Mouse (Mus musculus): ENCODE measurements at regions not wholly inside any gene's neighbourhood (a gene's known extent, or its start where the extent isn't known, plus 50 kb on each side); places are given as distances from the start of the nearest gene placed in this dataset.

GRCm38 (mm10) chr15:19667380-19667779 lies 781.7 kb upstream of the Cdh12 start:
- H3K36me3 ChIP-seq (replicated peaks in 1 of 2; ENCODE audit: control insufficient read depth in 1 of 2, insufficient read depth in 1 of 2, low read length in 1 of 2) = no peaks in the 10 kb centered on the region
- no peaks in the 10 kb centered on the region for H3K27me3 ChIP-seq (replicated peaks)
- in situ Hi-C loops (cut with MboI; ENCODE audit: low pct_ligation_motif_present, low pct_unique_long_range_greater_than_20kb, low sequenced_read_pairs) = no loop called here
- H3K9ac ChIP-seq (ENCODE audit: insufficient read depth, low read depth) = no peak overlapping the region
- no peak overlapping the region for H3K4me2 ChIP-seq (ENCODE audit: insufficient read depth, low read depth, poor library complexity, severe bottlenecking)
- H3K4me3 ChIP-seq (replicated peaks in 1 of 3; ENCODE audit: low read depth in 2 of 3, low read length in 2 of 3, poor library complexity in 1 of 3) = no peak overlapping the region
- dilution Hi-C loops (cut with MboI; ENCODE audit: extremely low pct_ligation_motif_present, extremely low pct_unique_long_range_greater_than_20kb, low sequenced_read_pairs) = no loop called here
- no peak for DNase-seq (ENCODE audit: extremely low read depth)
- H3K4me1 ChIP-seq (ENCODE audit: control insufficient read depth in 1 of 2, insufficient read depth in 2 of 2) = no peaks in the 10 kb centered on the region
- H3K79me2 ChIP-seq (replicated peaks; ENCODE audit: control insufficient read depth, extremely low read depth, insufficient read depth, poor library complexity, severe bottlenecking) = no peaks in the 10 kb centered on the region
- no peak overlapping the region for H3K27ac ChIP-seq (ENCODE audit: insufficient read depth, low read depth)
- TF ChIP-seq CTCF (conservative IDR thresholded peaks at IDR 0.05 in 1 of 2, IDR thresholded peaks at IDR 0.05 in 1 of 2; ENCODE audit: low read depth in 2 of 2, low read length in 2 of 2) = no peak
- TF ChIP-seq TBP (conservative IDR thresholded peaks at IDR 0.05; ENCODE audit: low read depth, low read length) = no peak
- no peak for TF ChIP-seq RCOR1 (conservative IDR thresholded peaks at IDR 0.05; ENCODE audit: low read depth, low read length)
- TF ChIP-seq MAX (IDR thresholded peaks at IDR 0.05; ENCODE audit: low read length) = no peak
- no peak for TF ChIP-seq MAFK (IDR thresholded peaks at IDR 0.05; ENCODE audit: insufficient replicate concordance, low read length)
- no peak for TF ChIP-seq ETS1 (conservative IDR thresholded peaks at IDR 0.05; ENCODE audit: low read depth, low read length)
- no peak for TF ChIP-seq SMC3 (IDR thresholded peaks at IDR 0.05; ENCODE audit: low read depth, low read length)
- TF ChIP-seq UBTF (IDR thresholded peaks at IDR 0.05; ENCODE audit: low read depth, low read length) = no peak
- TF ChIP-seq IRF4 (IDR thresholded peaks at IDR 0.05; ENCODE audit: low read depth, low read length) = no peak
- TF ChIP-seq ZC3H11A (IDR thresholded peaks at IDR 0.05; ENCODE audit: low read depth, low read length) = no peak
- peaks cover 44% of the 10 kb centered on the region for H3K9me3 ChIP-seq (replicated peaks; ENCODE audit: low read length)

GRCm38 (mm10) chr15:19675545-19675944 lies 773.5 kb upstream of the Cdh12 start:
- Histone ChIP-seq H3K36me3 (replicated peaks in 1 of 2; ENCODE audit: control insufficient read depth in 1 of 2, insufficient read depth in 1 of 2, low read length in 1 of 2) (no peaks in the 10 kb centered on the region), H3K9me3 (replicated peaks; ENCODE audit: low read length) (peaks cover 18% of the 10 kb centered on the region), H3K27me3 (replicated peaks) (no peaks in the 10 kb centered on the region), H3K79me2 (replicated peaks; ENCODE audit: control insufficient read depth, extremely low read depth, insufficient read depth, poor library complexity, severe bottlenecking) (no peaks in the 10 kb centered on the region), H3K4me2 (ENCODE audit: insufficient read depth, low read depth, poor library complexity, severe bottlenecking) (no peak overlapping the region), H3K27ac (ENCODE audit: insufficient read depth, low read depth) (no peak overlapping the region), H3K4me3 (replicated peaks in 1 of 3; ENCODE audit: low read depth in 2 of 3, low read length in 2 of 3, poor library complexity in 1 of 3) (no peak overlapping the region), H3K9ac (ENCODE audit: insufficient read depth, low read depth) (no peak overlapping the region), H3K4me1 (ENCODE audit: control insufficient read depth in 1 of 2, insufficient read depth in 2 of 2) (no peaks in the 10 kb centered on the region)
- no peak for TF ChIP-seq POLR2A (IDR thresholded peaks at IDR 0.05; ENCODE audit: low read depth, low read length)
- no peak for TF ChIP-seq CHD1 (IDR thresholded peaks at IDR 0.05; ENCODE audit: low read depth, low read length)
- TF ChIP-seq ZC3H11A (IDR thresholded peaks at IDR 0.05; ENCODE audit: low read depth, low read length) = no peak
- TF ChIP-seq E2F4 (IDR thresholded peaks at IDR 0.05; ENCODE audit: insufficient replicate concordance, low read depth, low read length) = no peak
- no peak for TF ChIP-seq GABPA (IDR thresholded peaks at IDR 0.05; ENCODE audit: insufficient replicate concordance, low read depth, low read length)
- no peak for TF ChIP-seq MAFK (IDR thresholded peaks at IDR 0.05; ENCODE audit: insufficient replicate concordance, low read length)
- TF ChIP-seq HCFC1 (IDR thresholded peaks at IDR 0.05; ENCODE audit: low read depth, low read length) = no peak
- TF ChIP-seq RAD21 (IDR thresholded peaks at IDR 0.05; ENCODE audit: low read depth, low read length) = no peak
- no peak for TF ChIP-seq KAT2A (IDR thresholded peaks at IDR 0.05; ENCODE audit: insufficient replicate concordance, low read length)
- TF ChIP-seq ZKSCAN1 (IDR thresholded peaks at IDR 0.05; ENCODE audit: borderline replicate concordance, low read depth, low read length) = no peak
- TF ChIP-seq PAX5 (IDR thresholded peaks at IDR 0.05; ENCODE audit: low read length) = no peak
- DNase-seq (ENCODE audit: extremely low read depth) = no peak
- dilution Hi-C loops (cut with MboI; ENCODE audit: extremely low pct_ligation_motif_present, extremely low pct_unique_long_range_greater_than_20kb, low sequenced_read_pairs) (no loop called here), in situ Hi-C loops (cut with MboI; ENCODE audit: low pct_ligation_motif_present, low pct_unique_long_range_greater_than_20kb, low sequenced_read_pairs) (no loop called here)

Measured in CH12.LX (cell line).